Mouse (Mus musculus) liver, embryonic 14.5 days (tissue): ENCODE data around the gene Nhlrc2.

Experiments
- CTCF ChIP-seq: IDR thresholded peaks from 2 replicates; pipeline ENCODE4 v1.5.1; 2016; ENCODE audit warnings: antibody characterized with exemption, low read depth, control low read depth
- EP300 ChIP-seq: IDR thresholded peaks from 2 replicates; pipeline ENCODE4 v1.6.1; 2016; ENCODE audit warnings: antibody characterized with exemption, low read depth

GRCm38 (mm10) chr19:56546031-56546430 lies 2.0 kb upstream of the Nhlrc2 start:
- TF ChIP-seq CTCF (no peak), EP300 (no peak)
